Mouse (Mus musculus): ENCODE measurements at regions not wholly inside any gene's neighbourhood (a gene's known extent, or its start where the extent isn't known, plus 50 kb on each side); places are given as distances from the start of the nearest gene placed in this dataset.

GRCm38 (mm10) chr14:76821484-76821883 lies 215.1 kb upstream of the Ccdc122 start:
- Histone ChIP-seq H3K27ac (ENCODE audit: insufficient read depth, low read depth, low read length) (no peak overlapping the region), H3K4me3 (ENCODE audit: insufficient read depth, low read length) (no peak overlapping the region), H3K4me1 (ENCODE audit: control insufficient read depth, insufficient read depth, low read length) (no peaks in the 10 kb centered on the region)
- TF ChIP-seq POLR2A (IDR thresholded peaks at IDR 0.05; ENCODE audit: borderline replicate concordance, low read depth, low read length) (no peak), CTCF (IDR thresholded peaks at IDR 0.05; ENCODE audit: low read depth, low read length) (no peak)

GRCm38 (mm10) chr14:76820989-76821388 lies 215.6 kb upstream of the Ccdc122 start:
- H3K4me1 ChIP-seq (ENCODE audit: control insufficient read depth, insufficient read depth, low read length) = no peaks in the 10 kb centered on the region
- TF ChIP-seq POLR2A (IDR thresholded peaks at IDR 0.05; ENCODE audit: borderline replicate concordance, low read depth, low read length) (no peak), CTCF (IDR thresholded peaks at IDR 0.05; ENCODE audit: low read depth, low read length) (no peak)
- H3K27ac ChIP-seq (ENCODE audit: insufficient read depth, low read depth, low read length) = no peak overlapping the region
- H3K4me3 ChIP-seq (ENCODE audit: insufficient read depth, low read length) = no peak overlapping the region

- Histone ChIP-seq H3K4me1 (ENCODE audit: control insufficient read depth, insufficient read depth, low read length) (no peaks in the 10 kb centered on the region), H3K4me3 (ENCODE audit: insufficient read depth, low read length) (no peak overlapping the region), H3K27ac (ENCODE audit: insufficient read depth, low read depth, low read length) (no peak overlapping the region)
- TF ChIP-seq CTCF (IDR thresholded peaks at IDR 0.05; ENCODE audit: low read depth, low read length) = no peak
- TF ChIP-seq POLR2A (IDR thresholded peaks at IDR 0.05; ENCODE audit: borderline replicate concordance, low read depth, low read length) = no peak
Observed at GRCm38 (mm10) chr14:76819690-76820089, 216.9 kb upstream of the Ccdc122 start.

GRCm38 (mm10) chr14:76818256-76819010 lies 218.1 kb upstream of the Ccdc122 start:
- H3K4me1 ChIP-seq (ENCODE audit: control insufficient read depth, insufficient read depth, low read length) = no peaks in the 10 kb centered on the region
- TF ChIP-seq CTCF (IDR thresholded peaks at IDR 0.05; ENCODE audit: low read depth, low read length) (no peak), POLR2A (IDR thresholded peaks at IDR 0.05; ENCODE audit: borderline replicate concordance, low read depth, low read length) (no peak)
- H3K4me3 ChIP-seq (ENCODE audit: insufficient read depth, low read length) = no peak overlapping the region
- H3K27ac ChIP-seq (ENCODE audit: insufficient read depth, low read depth, low read length) = no peak overlapping the region

GRCm38 (mm10) chr14:76817189-76817772 lies 219.3 kb upstream of the Ccdc122 start:
- TF ChIP-seq CTCF (IDR thresholded peaks at IDR 0.05; ENCODE audit: low read depth, low read length) = no peak
- no peak for TF ChIP-seq POLR2A (IDR thresholded peaks at IDR 0.05; ENCODE audit: borderline replicate concordance, low read depth, low read length)
- Histone ChIP-seq H3K4me1 (ENCODE audit: control insufficient read depth, insufficient read depth, low read length) (no peaks in the 10 kb centered on the region), H3K4me3 (ENCODE audit: insufficient read depth, low read length) (no peak overlapping the region), H3K27ac (ENCODE audit: insufficient read depth, low read depth, low read length) (no peak overlapping the region)

GRCm38 (mm10) chr14:76816666-76817065 lies 219.9 kb upstream of the Ccdc122 start:
- H3K4me3 ChIP-seq (ENCODE audit: insufficient read depth, low read length) = no peak overlapping the region
- no peak overlapping the region for H3K27ac ChIP-seq (ENCODE audit: insufficient read depth, low read depth, low read length)
- no peaks in the 10 kb centered on the region for H3K4me1 ChIP-seq (ENCODE audit: control insufficient read depth, insufficient read depth, low read length)
- TF ChIP-seq POLR2A (IDR thresholded peaks at IDR 0.05; ENCODE audit: borderline replicate concordance, low read depth, low read length) = no peak
- no peak for TF ChIP-seq CTCF (IDR thresholded peaks at IDR 0.05; ENCODE audit: low read depth, low read length)

GRCm38 (mm10) chr14:76812155-76812875 lies 224.3 kb upstream of the Ccdc122 start:
- TF ChIP-seq CTCF (IDR thresholded peaks at IDR 0.05; ENCODE audit: low read depth, low read length) (no peak), POLR2A (IDR thresholded peaks at IDR 0.05; ENCODE audit: borderline replicate concordance, low read depth, low read length) (no peak)
- no peaks in the 10 kb centered on the region for H3K4me1 ChIP-seq (ENCODE audit: control insufficient read depth, insufficient read depth, low read length)
- no peak overlapping the region for H3K4me3 ChIP-seq (ENCODE audit: insufficient read depth, low read length)
- H3K27ac ChIP-seq (ENCODE audit: insufficient read depth, low read depth, low read length) = no peak overlapping the region

GRCm38 (mm10) chr14:76810697-76811589 lies 225.6 kb upstream of the Ccdc122 start:
- H3K27ac ChIP-seq (ENCODE audit: insufficient read depth, low read depth, low read length) = no peak overlapping the region
- no peak overlapping the region for H3K4me3 ChIP-seq (ENCODE audit: insufficient read depth, low read length)
- TF ChIP-seq POLR2A (IDR thresholded peaks at IDR 0.05; ENCODE audit: borderline replicate concordance, low read depth, low read length) (no peak), CTCF (IDR thresholded peaks at IDR 0.05; ENCODE audit: low read depth, low read length) (no peak)
- no peaks in the 10 kb centered on the region for H3K4me1 ChIP-seq (ENCODE audit: control insufficient read depth, insufficient read depth, low read length)

- no peak for TF ChIP-seq CTCF (IDR thresholded peaks at IDR 0.05; ENCODE audit: low read depth, low read length)
- no peak for TF ChIP-seq POLR2A (IDR thresholded peaks at IDR 0.05; ENCODE audit: borderline replicate concordance, low read depth, low read length)
- Histone ChIP-seq H3K4me1 (ENCODE audit: control insufficient read depth, insufficient read depth, low read length) (no peaks in the 10 kb centered on the region), H3K4me3 (ENCODE audit: insufficient read depth, low read length) (no peak overlapping the region), H3K27ac (ENCODE audit: insufficient read depth, low read depth, low read length) (no peak overlapping the region)
Observed at GRCm38 (mm10) chr14:76810041-76810440, 226.5 kb upstream of the Ccdc122 start.

Data from bone marrow macrophage, adult 2 months (primary cell).